Mouse (Mus musculus): ENCODE measurements at regions not wholly inside any gene's neighbourhood (a gene's known extent, or its start where the extent isn't known, plus 50 kb on each side); places are given as distances from the start of the nearest gene placed in this dataset.

DNA sequence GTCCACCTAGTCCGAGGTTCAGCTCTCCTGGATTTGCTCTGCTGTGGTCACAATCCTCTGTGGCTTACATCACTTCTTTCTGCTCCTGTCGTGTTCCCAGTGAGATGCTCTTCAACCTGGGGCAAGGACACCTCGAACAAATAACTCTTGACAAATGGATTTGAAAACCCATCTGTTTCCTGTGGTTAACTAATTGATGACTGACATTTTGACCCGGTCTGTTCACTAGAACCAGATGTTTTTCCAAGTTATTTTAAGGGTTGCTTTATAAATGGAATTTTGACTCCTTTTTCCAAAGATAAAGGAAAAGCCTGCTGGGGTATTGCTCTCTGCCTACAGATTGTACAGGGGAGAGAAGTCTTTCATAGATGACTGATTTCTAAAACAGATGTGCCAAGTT, 326.4 kb downstream of the Vps13c start:
- TF ChIP-seq EP300 (IDR thresholded peaks at IDR 0.05; ENCODE audit: low read depth): no peak
- no peak for TF ChIP-seq CTCF (IDR thresholded peaks at IDR 0.05; ENCODE audit: low read depth)

All from liver, embryonic 14.5 days (tissue).